Mouse (Mus musculus) inflammation-experienced regulatory T-cells, adult 16 weeks (primary cell): ENCODE data around the gene Mdn1. TPM values are rescaled to one million over a fixed set of nuclear protein-coding genes. Genes with fewer than 3 reads are reported as not detected.

Experiments
- polyA plus RNA-seq: library from polyadenylated mRNA; unstranded; fragments of 100-300 nt; shearing (Covaris generic); gene quantifications from one replicate; pipeline ENCODE4 v1.2.1, GENCODE M21; 2017

Mdn1 gene
- polyA plus RNA-seq = 33.6 TPM

DNA sequence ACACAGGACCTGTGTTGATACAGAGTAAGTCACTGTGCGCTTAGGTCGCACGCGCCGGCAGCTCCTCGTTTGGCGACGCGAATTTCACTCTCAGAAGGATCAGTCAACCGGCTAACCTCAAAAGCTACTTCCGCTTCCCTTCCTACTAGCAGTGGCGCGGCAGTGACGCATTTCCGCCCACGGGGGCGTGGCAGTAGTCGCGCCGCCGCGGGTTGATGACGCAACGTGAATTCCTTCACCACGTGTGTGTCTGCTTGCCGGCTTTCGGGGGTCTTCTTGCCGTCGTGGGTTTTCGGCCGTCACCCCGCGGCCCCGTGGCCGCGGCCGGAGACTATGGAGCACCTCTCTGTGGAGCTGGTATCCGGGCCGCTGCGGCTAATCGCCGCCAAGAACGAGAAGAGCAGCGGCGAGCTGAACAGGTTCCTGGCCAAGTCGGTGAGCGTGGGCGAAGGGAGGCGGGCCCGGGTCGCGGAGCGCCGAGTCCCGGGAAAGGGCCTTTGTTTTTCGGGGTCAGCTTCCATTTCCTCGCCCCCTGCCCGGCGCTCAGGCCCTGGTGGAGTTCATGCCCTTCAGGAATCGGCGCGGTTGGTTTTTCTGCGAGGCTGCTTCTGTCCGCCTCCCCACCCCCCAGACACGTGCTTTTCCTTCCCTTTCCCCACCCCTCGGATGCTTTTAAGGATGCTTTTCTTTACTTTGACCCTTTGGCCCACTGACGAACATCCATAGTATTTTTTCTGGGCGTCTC, at the start of gene Mdn1:
TSS of gene Mdn1 (plus strand) at position 202 of the 745 bp plus-strand sequence.

GRCm38 (mm10) chr4:32615034-32615881, 41.7 kb upstream of the Mdn1 start, which contains the start of gene Casp8ap2:
TSS of gene Casp8ap2 (plus strand) at chr4:32615451.

DNA sequence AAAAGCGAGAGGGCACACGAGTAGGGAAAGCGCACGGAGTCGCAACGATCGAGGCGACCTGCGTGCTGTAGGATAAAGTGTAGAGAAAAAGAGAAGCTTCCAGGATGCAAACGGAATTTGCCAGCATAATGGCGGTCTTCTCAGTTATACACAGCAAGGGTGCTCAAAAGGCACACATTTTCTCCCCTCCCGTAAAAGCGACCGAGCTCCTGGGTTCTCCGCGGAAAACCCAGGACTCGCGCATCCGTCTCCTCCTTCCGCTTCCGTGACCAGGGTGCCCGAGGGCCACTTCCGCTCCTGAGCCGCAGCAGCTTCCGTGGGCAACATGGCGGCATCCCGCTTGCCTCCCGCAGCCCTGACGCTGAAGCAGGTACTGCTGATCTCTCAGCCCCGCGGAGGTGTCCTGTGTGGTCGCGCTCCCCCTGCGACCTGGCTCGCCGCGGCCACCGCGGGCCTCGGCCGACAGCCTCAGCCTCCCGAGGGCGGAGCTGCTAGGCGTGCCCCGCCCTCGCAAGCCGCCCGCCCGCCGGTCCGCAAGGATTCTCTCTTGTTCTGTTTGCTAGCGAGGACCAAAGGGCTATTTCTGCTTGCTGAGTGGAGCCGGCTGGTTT, 143.2 kb downstream of the Mdn1 start, which contains the start of gene Lyrm2:
TSS of gene Lyrm2 (plus strand) at position 288 of the 611 bp plus-strand sequence.

Other genes starting within 250 kb of the Mdn1 start
- not detected for gene Gja10, start 54.4 kb upstream of the Mdn1 start, polyA plus RNA-seq
- 50.5 TPM for gene Casp8ap2, start 41.7 kb upstream of the Mdn1 start, polyA plus RNA-seq
- gene Lyrm2, start 143.1 kb downstream of the Mdn1 start, polyA plus RNA-seq = 79.3 TPM